Mouse (Mus musculus) gastrocnemius, postnatal 14 days (tissue): Measurements from ENCODE around the gene H6pd. TPM values are rescaled to one million over a fixed set of nuclear protein-coding genes. Genes with fewer than 3 reads are reported as not detected.

Experiments
- DNase-seq: peaks from one replicate; pipeline ENCODE4 v3.0.0; 2021; ENCODE audit warnings: mixed read lengths
- intact Hi-C: fragments of 180-260 bp; cut with DNase I; formaldehyde crosslinking; loops from one replicate; pipeline ENCODE4 v1.15.1; 2025; ENCODE audit warnings: low total_unique reads
- total RNA-seq, 2 experiments: library from RNA; stranded (reverse); gene quantifications; 2 replicates each; pipeline ENCODE4 v1.2.3; 2021

H6pd gene
- total RNA-seq, 2 experiments from 2014 or later: 48.5 to 62.8 TPM

- intact Hi-C loops: no loop called here
- no peak for DNase-seq
These were observed 78.1 kb downstream of the H6pd start for GRCm38 (mm10) chr4:149930755-149931154.

Other genes starting within 250 kb of the H6pd start
- 10 to 100 TPM; 10.5 to 12.0 TPM for gene Slc25a33, start 234.7 kb downstream of the H6pd start, total RNA-seq
- 10 to 100 TPM; 12.9 to 20.1 TPM for gene Spsb1, start 54.0 kb downstream of the H6pd start, total RNA-seq
- gene Gpr157, start 78.3 kb upstream of the H6pd start, total RNA-seq: 10 to 100 TPM; 19.3 to 20.2 TPM
- under 1 TPM; 0.49 to 0.58 TPM for gene Slc2a5, start 110.3 kb upstream of the H6pd start, total RNA-seq
- gene Slc2a7, start 139.9 kb upstream of the H6pd start, total RNA-seq: not detected
- under 1 TPM in 1 of 2 experiments, not detected in 1; 0.29 TPM for gene Car6, start 192.3 kb upstream of the H6pd start, total RNA-seq
- gene Eno1, start 227.7 kb upstream of the H6pd start, total RNA-seq: 100 to 1,000 TPM; 371 to 430 TPM